Mouse (Mus musculus): ENCODE data around the gene Tmem178b. TPM values are rescaled to one million over a fixed set of nuclear protein-coding genes. Genes with fewer than 3 reads are reported as not detected.

Tmem178b gene
- polyA plus RNA-seq, 1 experiment: 0.29 TPM

DNA sequence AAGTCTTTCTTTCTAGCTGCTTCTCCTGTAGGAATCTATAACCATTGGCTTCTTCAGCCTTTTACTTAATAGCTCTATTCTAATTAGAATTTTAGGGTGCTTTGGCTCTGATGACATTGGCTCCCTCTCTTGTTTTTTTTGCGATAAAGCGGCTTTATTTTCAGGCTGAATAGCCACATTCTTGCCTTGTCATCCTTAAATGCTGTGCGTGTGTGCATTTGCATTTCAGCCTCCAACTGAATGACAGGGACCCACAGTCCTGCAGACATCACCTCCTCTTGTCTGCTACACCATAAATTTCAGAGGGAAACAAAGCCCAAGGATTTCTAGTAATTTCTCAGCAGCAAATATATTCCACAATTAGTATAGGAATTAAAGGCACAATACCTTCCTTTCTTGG, 23.4 kb downstream of the Tmem178b start:
- Histone ChIP-seq H3K27me3 (ENCODE audit: control insufficient read depth, insufficient read depth, low read length) (no peaks in the 10 kb centered on the region), H3K36me3 (ENCODE audit: control insufficient read depth, insufficient read depth, low read length) (no peaks in the 10 kb centered on the region), H3K4me3 (ENCODE audit: low read depth, low read length) (no peak overlapping the region), H3K4me1 (ENCODE audit: control insufficient read depth, insufficient read depth, insufficient read length, low read length) (no peaks in the 10 kb centered on the region), H3K27ac (ENCODE audit: insufficient read depth, low read depth, low read length) (no peak overlapping the region)
- no peak for TF ChIP-seq CTCF (IDR thresholded peaks at IDR 0.05; ENCODE audit: extremely low read depth, insufficient read length, insufficient replicate concordance, low read depth, low read length)
- no peak for TF ChIP-seq POLR2A (IDR thresholded peaks at IDR 0.05; ENCODE audit: low read depth, low read length)
- 83% methylated on average over 3 of the region's 3 CpGs for WGBS

DNA sequence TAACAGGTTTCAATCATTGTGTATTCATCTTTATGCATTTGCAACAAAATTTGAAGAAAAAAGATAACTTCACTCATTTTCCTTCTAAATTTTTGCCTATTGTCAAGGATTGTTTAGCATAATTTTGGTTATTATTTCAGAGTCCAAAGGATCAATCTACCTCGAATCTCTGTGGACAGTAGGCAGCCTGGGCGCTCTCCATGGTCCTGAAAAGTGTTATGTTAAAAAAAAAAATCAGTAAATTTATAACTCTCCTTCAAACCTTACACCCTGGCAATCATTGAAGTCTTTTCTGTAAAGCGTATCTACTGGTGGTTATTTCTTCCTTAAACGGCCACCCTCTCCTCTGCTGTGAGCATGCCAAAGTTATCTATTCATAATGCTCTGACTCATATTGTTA, 26.2 kb downstream of the Tmem178b start:
- TF ChIP-seq POLR2A (IDR thresholded peaks at IDR 0.05; ENCODE audit: low read depth, low read length) (no peak), CTCF (IDR thresholded peaks at IDR 0.05; ENCODE audit: extremely low read depth, insufficient read length, insufficient replicate concordance, low read depth, low read length) (no peak)
- Histone ChIP-seq H3K36me3 (ENCODE audit: control insufficient read depth, insufficient read depth, low read length) (no peaks in the 10 kb centered on the region), H3K4me3 (ENCODE audit: low read depth, low read length) (no peak overlapping the region), H3K27ac (ENCODE audit: insufficient read depth, low read depth, low read length) (no peak overlapping the region), H3K27me3 (ENCODE audit: control insufficient read depth, insufficient read depth, low read length) (no peaks in the 10 kb centered on the region), H3K4me1 (ENCODE audit: control insufficient read depth, insufficient read depth, insufficient read length, low read length) (no peaks in the 10 kb centered on the region)
- 42% methylated on average over 4 of the region's 4 CpGs for WGBS

DNA sequence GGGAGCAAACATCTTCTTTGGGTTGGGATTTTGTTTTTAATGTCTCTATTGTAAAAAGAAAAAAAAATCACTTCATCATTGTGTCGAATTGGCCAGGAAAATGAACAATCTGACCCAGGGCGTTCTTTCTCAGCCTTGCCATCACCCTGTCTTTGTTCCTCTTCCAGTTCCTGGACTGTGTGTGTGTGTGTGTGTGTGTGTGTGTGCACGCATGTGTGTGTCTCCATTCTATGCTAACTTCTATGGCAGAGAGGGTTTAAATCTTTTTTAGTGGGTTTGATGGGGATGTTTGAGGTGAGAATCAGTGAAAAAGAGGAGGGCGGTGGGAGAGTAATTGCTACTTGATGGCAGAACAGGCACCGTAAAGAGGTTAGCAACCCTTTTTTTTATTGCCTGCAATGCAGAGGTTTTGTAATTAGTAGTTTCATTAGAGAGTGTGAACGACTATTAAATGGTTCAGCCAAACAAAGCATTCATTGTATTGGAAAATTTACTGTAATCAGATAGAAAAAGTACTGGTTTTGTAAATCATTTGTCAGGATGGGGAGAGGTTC, 30.2 kb downstream of the Tmem178b start:
- no peaks in the 10 kb centered on the region for H3K4me1 ChIP-seq (ENCODE audit: control insufficient read depth, insufficient read depth, insufficient read length, low read length)
- H3K36me3 ChIP-seq (ENCODE audit: control insufficient read depth, insufficient read depth, low read length): no peaks in the 10 kb centered on the region
- no peak overlapping the region for H3K4me3 ChIP-seq (ENCODE audit: low read depth, low read length)
- 63% methylated on average over 6 of the region's 6 CpGs for WGBS
- H3K27ac ChIP-seq (ENCODE audit: insufficient read depth, low read depth, low read length): no peak overlapping the region
- no peaks in the 10 kb centered on the region for H3K27me3 ChIP-seq (ENCODE audit: control insufficient read depth, insufficient read depth, low read length)
- TF ChIP-seq CTCF (IDR thresholded peaks at IDR 0.05; ENCODE audit: extremely low read depth, insufficient read length, insufficient replicate concordance, low read depth, low read length) (no peak), POLR2A (IDR thresholded peaks at IDR 0.05; ENCODE audit: low read depth, low read length) (no peak)

DNA sequence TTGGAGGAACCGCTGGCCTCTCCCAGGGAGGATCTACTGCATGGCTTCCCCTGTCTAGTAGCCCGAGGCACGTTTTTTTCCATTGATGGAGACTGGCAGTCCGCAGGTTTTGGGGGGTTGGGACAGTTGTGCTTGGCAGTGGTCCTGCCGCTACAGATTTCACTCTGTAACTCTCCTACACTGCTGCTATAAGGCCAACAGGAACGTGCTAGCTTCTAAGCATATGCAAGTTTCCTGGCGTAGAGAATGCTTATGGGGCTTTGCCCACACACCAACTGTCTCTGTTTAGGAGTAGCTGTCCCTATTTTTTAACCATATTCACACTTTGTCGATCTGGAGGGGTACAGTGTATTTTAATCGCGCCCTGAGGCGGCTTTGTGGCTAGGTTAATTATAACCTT, 30.8 kb downstream of the Tmem178b start:
- Histone ChIP-seq H3K4me1 (ENCODE audit: control insufficient read depth, insufficient read depth, insufficient read length, low read length) (no peaks in the 10 kb centered on the region), H3K4me3 (ENCODE audit: low read depth, low read length) (no peak overlapping the region), H3K27ac (ENCODE audit: insufficient read depth, low read depth, low read length) (no peak overlapping the region), H3K27me3 (ENCODE audit: control insufficient read depth, insufficient read depth, low read length) (no peaks in the 10 kb centered on the region), H3K36me3 (ENCODE audit: control insufficient read depth, insufficient read depth, low read length) (no peaks in the 10 kb centered on the region)
- 69% methylated on average over 11 of the region's 11 CpGs for WGBS
- no peak for TF ChIP-seq POLR2A (IDR thresholded peaks at IDR 0.05; ENCODE audit: low read depth, low read length)
- no peak for TF ChIP-seq CTCF (IDR thresholded peaks at IDR 0.05; ENCODE audit: extremely low read depth, insufficient read length, insufficient replicate concordance, low read depth, low read length)

DNA sequence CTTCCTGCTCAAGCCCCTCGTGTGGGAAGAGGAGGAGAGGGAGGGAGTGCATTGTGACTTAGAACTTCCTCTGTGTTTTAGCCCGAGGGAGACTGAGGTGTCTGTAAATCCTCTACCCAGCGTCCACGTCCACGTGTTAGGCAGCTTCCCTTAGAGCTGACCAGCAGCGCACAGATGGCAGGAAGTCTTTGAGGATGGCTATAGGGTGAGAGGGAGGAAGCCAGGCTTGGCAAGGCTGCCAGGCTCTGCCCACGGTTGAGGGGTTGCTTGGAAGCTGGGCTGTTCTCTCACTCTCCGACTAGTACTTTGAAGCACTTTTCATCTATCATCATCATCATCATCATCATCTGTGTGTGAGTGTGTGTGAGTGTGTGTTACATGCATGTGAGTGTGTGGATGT, 41.9 kb downstream of the Tmem178b start:
- Histone ChIP-seq H3K4me1 (ENCODE audit: control insufficient read depth, insufficient read depth, insufficient read length, low read length) (no peaks in the 10 kb centered on the region), H3K36me3 (ENCODE audit: control insufficient read depth, insufficient read depth, low read length) (no peaks in the 10 kb centered on the region), H3K27me3 (ENCODE audit: control insufficient read depth, insufficient read depth, low read length) (no peaks in the 10 kb centered on the region), H3K27ac (ENCODE audit: insufficient read depth, low read depth, low read length) (no peak overlapping the region), H3K4me3 (ENCODE audit: low read depth, low read length) (no peak overlapping the region)
- TF ChIP-seq CTCF (IDR thresholded peaks at IDR 0.05; ENCODE audit: extremely low read depth, insufficient read length, insufficient replicate concordance, low read depth, low read length) (no peak), POLR2A (IDR thresholded peaks at IDR 0.05; ENCODE audit: low read depth, low read length) (no peak)
- WGBS: 40% methylated on average over 8 of the region's 8 CpGs

DNA sequence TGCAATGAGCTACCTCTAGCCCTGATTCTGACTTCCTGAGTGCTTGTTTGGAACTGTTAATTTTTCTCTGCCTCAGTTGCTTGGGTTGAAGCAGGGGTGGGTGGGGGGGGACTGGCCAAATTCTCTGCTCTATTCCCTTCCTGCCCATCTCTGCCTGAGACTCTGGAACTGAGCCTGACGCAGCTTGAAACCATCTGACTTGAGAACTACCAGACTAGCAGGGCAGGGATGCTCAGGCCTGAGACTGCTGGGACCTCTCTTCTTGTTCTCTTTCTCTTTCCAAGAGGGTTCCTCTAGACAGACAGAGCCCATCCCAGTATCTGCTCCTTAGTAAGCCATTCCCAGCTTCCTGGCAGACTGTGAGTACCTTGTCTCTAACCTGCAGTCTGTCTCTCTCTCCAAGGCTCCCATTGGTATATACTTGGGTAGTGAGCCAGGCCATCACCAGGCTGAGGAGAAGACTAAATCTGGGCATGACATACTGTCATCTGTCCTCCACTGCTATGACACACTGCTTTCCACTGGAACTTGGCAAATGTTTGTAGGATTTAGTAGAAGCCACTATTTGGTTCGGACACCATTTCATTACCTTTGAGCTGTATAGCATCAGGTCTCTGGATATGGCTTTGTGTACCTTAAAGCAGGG, 42.7 kb downstream of the Tmem178b start:
- no peaks in the 10 kb centered on the region for H3K36me3 ChIP-seq (ENCODE audit: control insufficient read depth, insufficient read depth, low read length)
- H3K4me3 ChIP-seq (ENCODE audit: low read depth, low read length): no peak overlapping the region
- no peaks in the 10 kb centered on the region for H3K27me3 ChIP-seq (ENCODE audit: control insufficient read depth, insufficient read depth, low read length)
- 79% methylated on average over 2 of the region's 2 CpGs for WGBS
- TF ChIP-seq POLR2A (IDR thresholded peaks at IDR 0.05; ENCODE audit: low read depth, low read length): no peak
- TF ChIP-seq CTCF (IDR thresholded peaks at IDR 0.05; ENCODE audit: extremely low read depth, insufficient read length, insufficient replicate concordance, low read depth, low read length): no peak
- H3K4me1 ChIP-seq (ENCODE audit: control insufficient read depth, insufficient read depth, insufficient read length, low read length): no peaks in the 10 kb centered on the region
- H3K27ac ChIP-seq (ENCODE audit: insufficient read depth, low read depth, low read length): no peak overlapping the region

DNA sequence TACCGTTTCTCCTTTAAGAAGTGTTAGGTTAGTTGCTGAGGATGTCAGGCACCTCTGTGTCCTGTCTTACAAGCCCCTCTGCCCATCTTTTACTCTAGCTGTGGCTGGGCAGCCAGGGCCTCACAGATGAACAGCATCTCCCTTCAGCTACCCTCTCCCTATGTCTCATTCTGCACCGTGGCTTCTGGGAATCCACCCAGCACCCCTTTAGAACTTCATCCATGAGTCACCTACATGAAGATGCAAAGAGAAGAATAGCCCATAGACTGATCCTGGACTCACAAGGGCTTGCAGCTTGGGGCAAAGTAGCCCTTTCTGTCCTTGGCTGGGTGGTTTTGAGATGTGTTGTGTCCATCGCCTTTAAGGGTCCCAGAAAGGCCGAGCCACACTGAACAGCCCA, 43.4 kb downstream of the Tmem178b start:
- TF ChIP-seq CTCF (IDR thresholded peaks at IDR 0.05; ENCODE audit: extremely low read depth, insufficient read length, insufficient replicate concordance, low read depth, low read length) (no peak), POLR2A (IDR thresholded peaks at IDR 0.05; ENCODE audit: low read depth, low read length) (no peak)
- Histone ChIP-seq H3K36me3 (ENCODE audit: control insufficient read depth, insufficient read depth, low read length) (no peaks in the 10 kb centered on the region), H3K4me1 (ENCODE audit: control insufficient read depth, insufficient read depth, insufficient read length, low read length) (no peaks in the 10 kb centered on the region), H3K27ac (ENCODE audit: insufficient read depth, low read depth, low read length) (no peak overlapping the region), H3K27me3 (ENCODE audit: control insufficient read depth, insufficient read depth, low read length) (no peaks in the 10 kb centered on the region), H3K4me3 (ENCODE audit: low read depth, low read length) (no peak overlapping the region)
- 84% methylated on average over 4 of the region's 4 CpGs for WGBS

All from small intestine, adult 2 months (tissue).